Mouse (Mus musculus) lung, adult 2 months (tissue): ENCODE measurements around the gene Gm9887.

Experiments
- CTCF ChIP-seq: fragments of 200-500 bp; IDR thresholded peaks from 2 replicates; pipeline ENCODE4 v1.5.1; 2011; ENCODE audit warnings: mild to moderate bottlenecking, low read length, control low read depth; ENCODE audit not compliant: insufficient read depth
- POLR2A ChIP-seq: fragments of 200-500 bp; IDR thresholded peaks from 2 replicates; pipeline ENCODE4 v1.6.1; 2011; ENCODE audit warnings: low read depth, mild to moderate bottlenecking, control low read depth, low read length, borderline replicate concordance; ENCODE audit errors: extremely low read depth

- TF ChIP-seq CTCF: no peak
- TF ChIP-seq POLR2A: no peak
Measured at GRCm38 (mm10) chr12:69410767-69411166, 38.5 kb upstream of the Gm9887 start.
